Mouse (Mus musculus) C2C12 (cell line): ENCODE measurements around the gene Tmem234.

Source experiments
- CTCF ChIP-seq: IDR thresholded peaks from one replicate; pipeline ENCODE4 v1.5.1; 2011; ENCODE audit not compliant: control insufficient read depth, insufficient read depth, insufficient read length
- MAX ChIP-seq: IDR thresholded peaks from one replicate; pipeline ENCODE4 v1.6.1; 2011; ENCODE audit warnings: mild to moderate bottlenecking, control low read depth

- TF ChIP-seq CTCF (peak; percentile 64), MAX (no peak)
These were observed 8.1 kb downstream of the Tmem234 start for GRCm38 (mm10) chr4:129608426-129609025.
